Mouse (Mus musculus) c-Kit-negative CD71-positive TER-119-positive erythroid progenitor cells, embryonic 14.5 days (primary cell): ENCODE results near the gene Polm.
"Not testable (repeated sequence)": the region's sequence is repeated elsewhere in the genome, so short reads cannot be mapped to it uniquely, and the experiment has no call there.

Experiments
- DNase-seq: peaks from one replicate; pipeline ENCODE4 v3.0.0-alpha.2; 2013; ENCODE audit warnings: low read depth, low spot score

Polm gene

DNA sequence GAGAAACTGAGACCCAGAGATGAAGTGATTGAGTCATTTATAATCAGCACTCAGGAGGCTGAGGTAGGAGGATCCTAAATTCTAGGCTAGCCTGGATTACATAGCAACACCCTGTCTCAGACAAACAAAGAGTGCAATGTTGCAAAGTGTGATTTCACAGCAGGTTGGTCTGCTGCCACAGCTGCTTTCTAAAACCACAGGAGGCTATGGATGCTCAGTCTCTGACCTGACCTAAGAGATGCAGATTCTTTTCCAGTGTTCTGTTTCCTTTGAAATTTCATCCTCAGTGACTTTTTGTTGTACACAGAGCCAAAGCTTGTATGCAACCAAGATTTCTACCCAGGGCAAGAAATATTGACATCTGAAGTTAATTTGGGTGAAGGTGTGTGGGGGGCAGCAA is 17.7 kb upstream of the Polm start:
- DNase-seq = no peak

DNA sequence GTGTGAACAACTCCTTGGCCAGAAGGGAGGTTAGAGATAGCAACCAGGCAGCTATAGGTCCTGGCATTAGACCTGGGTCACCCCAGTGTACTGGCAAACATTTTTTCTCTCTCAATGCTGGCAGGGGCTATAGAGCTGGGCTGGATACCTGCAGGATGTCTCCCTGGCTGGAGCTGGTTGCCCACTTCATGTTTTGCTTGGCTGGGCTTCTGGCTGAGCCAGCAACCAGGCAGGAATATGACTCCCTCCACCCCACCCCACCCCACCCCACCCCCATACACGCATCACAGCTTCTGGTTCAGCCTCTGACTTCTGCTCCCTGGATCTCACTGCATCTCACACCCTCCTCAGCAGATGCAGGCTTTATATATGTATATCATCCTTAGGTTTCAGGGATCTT is 14.5 kb upstream of the Polm start:
- no peak for DNase-seq

- DNase-seq = no peak
These were observed 13.4 kb upstream of the Polm start for GRCm38 (mm10) chr11:5851021-5851736.

- no peak for DNase-seq
These were observed 12.6 kb upstream of the Polm start for GRCm38 (mm10) chr11:5850452-5850851.

GRCm38 (mm10) chr11:5849316-5849715 is 11.5 kb upstream of the Polm start:
- DNase-seq = no peak

- DNase-seq = no peak
These were observed 10.9 kb upstream of the Polm start for GRCm38 (mm10) chr11:5848741-5849140.

- no peak for DNase-seq
These were observed 9.0 kb upstream of the Polm start for GRCm38 (mm10) chr11:5846639-5847345.

- DNase-seq = no peak
These were observed 5.3 kb upstream of the Polm start for GRCm38 (mm10) chr11:5843131-5843530.

DNA sequence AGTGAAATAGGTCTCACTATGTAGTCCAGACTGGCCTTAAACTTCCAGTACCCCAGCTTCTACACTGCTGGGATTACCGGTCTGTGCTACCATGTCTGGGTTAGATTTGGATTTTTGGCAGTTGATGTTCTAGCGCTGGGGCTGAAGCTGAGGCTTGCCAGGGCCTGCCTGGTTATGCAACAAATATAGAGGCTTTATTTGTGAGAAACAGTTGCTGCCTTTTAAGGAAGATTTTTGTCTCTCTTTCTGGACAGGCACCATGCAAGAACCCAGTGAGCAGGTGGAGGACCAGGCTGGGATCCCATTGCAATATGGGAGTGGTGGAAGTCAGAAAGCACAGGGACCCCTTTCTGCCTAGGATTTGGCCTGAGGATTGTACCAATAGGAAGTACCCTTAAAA is 3.9 kb upstream of the Polm start:
- DNase-seq = no peak

- no peak for DNase-seq
These were observed 2.5 kb upstream of the Polm start for GRCm38 (mm10) chr11:5840346-5840745.

DNA sequence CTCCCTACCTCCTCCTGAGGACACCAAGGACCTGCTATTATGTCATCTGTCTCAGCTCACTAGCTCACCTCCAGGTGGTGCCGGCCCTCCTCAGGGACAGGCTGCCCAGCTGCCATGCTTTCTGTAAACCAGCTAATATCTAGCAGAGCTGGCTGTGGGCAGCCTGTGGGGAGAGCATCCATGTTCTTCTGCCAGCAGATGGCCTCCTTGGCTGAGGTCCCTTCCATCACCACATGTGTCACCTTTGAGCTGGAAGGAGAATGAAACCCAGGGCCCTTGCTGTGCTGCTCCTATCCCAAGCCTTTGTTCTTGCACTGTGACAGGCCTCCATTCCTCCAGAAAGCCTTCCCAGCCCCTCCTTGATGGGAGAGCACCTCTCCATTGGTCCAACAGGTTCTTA is 1.7 kb downstream of the Polm start:
- DNase-seq = no peak

DNA sequence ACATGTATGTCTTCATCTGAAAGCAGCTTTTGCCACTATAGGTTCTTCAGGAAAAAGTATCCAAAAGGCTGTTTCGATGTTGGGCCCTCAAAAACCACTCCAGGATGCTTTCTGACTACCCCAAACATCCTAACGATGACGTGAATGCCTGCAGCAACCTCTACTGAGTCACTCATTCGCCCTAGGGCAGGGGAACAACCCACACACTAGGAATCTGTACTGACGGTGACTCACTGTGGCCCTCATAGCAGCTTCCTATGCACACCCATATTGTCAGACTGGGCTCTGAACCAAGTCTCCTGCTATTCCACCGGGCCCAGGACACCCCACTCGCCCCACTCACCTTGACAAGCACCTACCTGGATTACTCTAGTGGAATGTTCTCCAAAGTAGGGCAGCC is 2.8 kb downstream of the Polm start:
- DNase-seq = no peak

GRCm38 (mm10) chr11:5834506-5834905 is 3.3 kb downstream of the Polm start:
- no peak for DNase-seq

GRCm38 (mm10) chr11:5829327-5829726 is 8.5 kb downstream of the Polm start:
- no peak for DNase-seq

DNA sequence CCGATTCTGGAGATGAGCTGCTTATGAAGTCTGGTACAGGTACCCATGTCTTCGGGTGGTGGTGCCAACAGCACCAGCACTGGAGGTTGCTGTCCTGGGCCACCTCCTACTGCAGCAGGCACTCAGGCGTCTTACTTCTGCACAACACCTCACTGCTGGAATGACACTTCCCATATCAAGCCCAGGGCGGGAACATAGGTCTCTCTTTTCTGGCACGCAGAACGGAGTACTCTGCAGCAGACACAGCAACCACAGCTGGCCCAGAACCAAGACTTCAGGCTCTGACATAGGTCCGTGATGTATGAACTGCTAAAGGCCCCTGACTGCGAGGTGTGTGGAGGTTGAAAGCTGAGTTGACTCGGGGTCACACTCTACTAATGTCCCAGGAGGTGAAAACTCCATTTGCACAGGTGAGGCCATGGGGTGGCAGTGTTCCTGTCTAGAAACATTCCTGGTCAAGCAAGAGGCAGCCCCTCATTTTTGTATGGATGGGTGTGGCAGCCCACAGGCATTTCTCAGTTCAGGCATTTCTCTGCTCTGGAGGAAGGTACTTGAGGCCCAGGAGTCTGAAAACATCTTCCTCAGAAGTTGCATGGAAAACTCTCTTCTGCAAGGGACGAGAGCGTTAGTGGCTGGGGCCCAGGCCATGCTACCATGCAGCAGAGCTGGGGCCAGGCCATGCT is 9.2 kb downstream of the Polm start:
- DNase-seq = no peak

GRCm38 (mm10) chr11:5827931-5828330 is 9.9 kb downstream of the Polm start:
- DNase-seq = no peak

- DNase-seq = no peak
These were observed 12.4 kb downstream of the Polm start for GRCm38 (mm10) chr11:5825432-5825831.

DNA sequence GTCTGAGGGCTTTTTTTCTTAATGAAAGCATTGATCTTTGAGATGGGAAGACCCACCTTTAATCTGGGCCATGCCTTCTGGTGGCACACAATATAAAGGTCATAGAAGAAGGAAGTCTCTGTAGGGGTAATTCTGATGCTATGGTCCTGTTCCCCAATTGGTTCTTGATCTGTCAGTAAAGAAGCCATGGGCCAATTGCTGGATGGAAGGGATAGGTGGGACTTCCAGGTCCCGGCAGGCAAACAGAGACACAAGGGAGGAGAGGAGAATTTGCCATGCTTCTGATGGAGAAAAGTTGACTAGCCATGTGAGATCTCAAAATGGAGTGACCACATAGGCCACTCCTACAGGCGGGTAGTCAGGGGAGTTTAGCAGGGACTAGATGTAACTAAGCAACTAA is 18.6 kb downstream of the Polm start:
- no peak for DNase-seq

GRCm38 (mm10) chr11:5813381-5813780 is 24.4 kb downstream of the Polm start:
- DNase-seq = no peak

- DNase-seq = not testable (repeated sequence)
These were observed 28.3 kb downstream of the Polm start for GRCm38 (mm10) chr11:5809487-5809886.

- DNase-seq = no peak
These were observed 29.9 kb downstream of the Polm start for GRCm38 (mm10) chr11:5807956-5808355.

DNA sequence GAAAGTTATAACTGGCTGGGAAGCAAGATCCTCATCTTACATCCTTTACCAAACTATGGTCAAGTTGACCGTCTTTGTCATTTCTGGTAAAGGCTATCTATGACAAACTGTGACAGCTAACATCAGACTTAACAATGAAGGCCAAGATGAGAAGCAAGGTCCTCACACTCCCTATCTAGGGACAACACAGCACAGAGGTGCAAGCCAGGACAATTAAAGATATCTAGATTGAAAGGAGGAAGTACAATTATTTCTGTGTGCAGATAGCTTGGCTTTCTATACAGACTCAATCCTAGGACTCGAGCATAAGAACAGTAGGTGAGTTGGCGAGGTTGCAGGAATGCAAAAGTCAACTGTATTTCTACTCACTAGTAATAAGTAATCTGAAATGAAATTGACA is 32.1 kb downstream of the Polm start:
- DNase-seq = no peak

- no peak for DNase-seq
These were observed 33.6 kb downstream of the Polm start for GRCm38 (mm10) chr11:5804174-5804573.
